23 mouse cellular contexts compared by ENCODE assay signal in the genomic region with DNA sequence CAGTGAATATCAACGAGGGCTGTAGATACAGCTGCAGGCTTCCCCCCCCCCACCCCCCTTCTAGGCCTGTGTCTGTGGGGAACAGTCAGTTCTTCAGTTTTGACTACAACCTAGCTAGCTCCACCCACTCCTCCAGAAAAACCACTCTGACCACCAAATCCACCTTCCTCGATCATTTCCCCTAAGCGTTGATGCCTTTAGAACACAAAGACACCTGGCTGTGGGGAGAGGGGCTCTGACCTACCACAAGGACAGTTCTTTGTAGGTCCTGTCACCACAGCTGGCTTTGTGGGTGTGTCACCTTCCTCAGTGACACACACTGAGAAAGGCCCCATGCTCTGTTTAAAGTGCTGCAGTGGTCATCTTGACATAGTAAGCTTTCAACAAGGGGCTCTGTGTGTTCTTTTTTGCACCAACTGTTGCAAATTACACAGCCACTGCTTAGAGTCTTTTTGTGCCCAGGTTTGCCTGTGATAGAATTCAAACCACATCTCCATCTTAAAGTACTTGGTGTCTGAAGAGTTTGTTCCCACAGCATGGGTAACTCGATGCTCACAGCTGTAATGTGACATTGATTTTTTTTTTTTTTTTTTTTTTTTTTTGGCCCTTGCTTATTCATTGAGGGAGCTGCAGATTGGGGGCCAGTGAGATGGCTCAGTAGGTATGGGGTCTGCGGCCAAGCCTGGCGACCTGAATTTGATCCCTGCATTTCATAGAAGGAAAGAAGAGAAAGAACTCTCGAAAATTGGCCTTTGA. TPM values are rescaled to one million over a fixed set of nuclear protein-coding genes. Genes with fewer than 3 reads are reported as not detected.
A peak's percentile ranks its signal among the peaks of the same experiment; 100 is the strongest.
DNase-seq lines count a peak whose midpoint lies in the region; ATAC-seq and TF ChIP-seq lines count a peak whose summit lies in the region.
"Had no signal": no experiment of that assay in that cellular context is flagged by ENCODE, and none has a peak within 500 bp of the region (broad histone marks: within the 10 kb centered on the region; RNA-seq: fewer than 3 reads in every experiment).

No protein-coding gene starts in this region.

- no peak for TF ChIP-seq POLR2A in kidney, adult 2 months (IDR thresholded peaks at IDR 0.05; ENCODE audit: low read depth, low read length)

- H3K4me2 ChIP-seq in heart, embryonic 12.5 days, result no peak overlapping the region
- no peak overlapping the region for H3K4me2 ChIP-seq in hindbrain, embryonic 13.5 days
- H3K4me2 ChIP-seq: hindbrain, embryonic 12.5 days; intestine, embryonic 15.5 days; liver, embryonic 11.5 days; lung, embryonic 14.5 days; stomach, embryonic 15.5 days had no signal

- TF ChIP-seq CTCF in kidney, adult 2 months (conservative IDR thresholded peaks at IDR 0.05; ENCODE audit: insufficient read depth, insufficient read length, low read depth, low read length), result no peak

- H3K36me3 ChIP-seq in heart, embryonic 12.5 days, result no peaks in the 10 kb centered on the region
- H3K36me3 ChIP-seq in hindbrain, embryonic 13.5 days, result no peaks in the 10 kb centered on the region
- no peaks in the 10 kb centered on the region for H3K36me3 ChIP-seq in kidney, adult 2 months (ENCODE audit: control insufficient read depth, insufficient read depth, low read length)
- H3K36me3 ChIP-seq: hindbrain, embryonic 12.5 days; intestine, embryonic 15.5 days; stomach, embryonic 15.5 days had no signal

- H3K27ac ChIP-seq in heart, embryonic 12.5 days (ENCODE audit: poor library complexity, severe bottlenecking), result no peak overlapping the region
- H3K27ac ChIP-seq in hindbrain, embryonic 13.5 days, result no peak overlapping the region
- no peak overlapping the region for H3K27ac ChIP-seq in kidney, adult 2 months (ENCODE audit: insufficient read depth, low read depth, low read length)
- H3K27ac ChIP-seq: gastrocnemius, adult 2 months; heart, adult 2 months; hindbrain, embryonic 12.5 days; intestine, embryonic 15.5 days; kidney, postnatal 0 days; stomach, embryonic 15.5 days had no signal

- no peak overlapping the region for H3K9ac ChIP-seq in heart, embryonic 12.5 days
- no peak overlapping the region for H3K9ac ChIP-seq in hindbrain, embryonic 13.5 days
- H3K9ac ChIP-seq: hindbrain, embryonic 12.5 days; intestine, embryonic 15.5 days; lung, embryonic 14.5 days; stomach, embryonic 15.5 days had no signal

- no peaks in the 10 kb centered on the region for H3K27me3 ChIP-seq in heart, embryonic 12.5 days (replicated peaks)
- H3K27me3 ChIP-seq in hindbrain, embryonic 13.5 days, result no peaks in the 10 kb centered on the region
- H3K27me3 ChIP-seq in kidney, adult 2 months (replicated peaks; ENCODE audit: control insufficient read depth, insufficient read depth, low read length), result no peaks in the 10 kb centered on the region
- H3K27me3 ChIP-seq: hindbrain, embryonic 12.5 days; intestine, embryonic 15.5 days; stomach, embryonic 15.5 days had no signal

- ATAC-seq in heart, embryonic 12.5 days (ENCODE audit: insufficient number of reproducible peaks, low FRiP score), result no peak
- no peak for ATAC-seq in hindbrain, embryonic 13.5 days (ENCODE audit: low FRiP score)
- ATAC-seq: intestine, embryonic 15.5 days had no signal

- 0 out of 2 replicates have a peak, but pooled peaks cover 7% of the 10 kb centered on the region for H3K4me1 ChIP-seq in heart, embryonic 12.5 days (replicated peaks)
- peaks cover 20% of the 10 kb centered on the region for H3K4me1 ChIP-seq in hindbrain, embryonic 13.5 days (replicated peaks)
- H3K4me1 ChIP-seq in kidney, adult 2 months (ENCODE audit: control insufficient read depth, insufficient read depth, low read length), result peaks cover 3% of the 10 kb centered on the region; the same call in 1 of the 2 replicates

- 74% methylated on average over 7 of the region's 7 CpGs for WGBS in heart, embryonic 12.5 days
- WGBS in hindbrain, embryonic 13.5 days, result 66% methylated on average over 7 of the region's 7 CpGs
- 72% methylated on average over 7 of the region's 7 CpGs for WGBS in kidney, adult 2 months

- H3K9me3 ChIP-seq in heart, embryonic 12.5 days (replicated peaks), result no peaks in the 10 kb centered on the region
- no peaks in the 10 kb centered on the region for H3K9me3 ChIP-seq in hindbrain, embryonic 13.5 days
- H3K9me3 ChIP-seq: hindbrain, embryonic 12.5 days; intestine, embryonic 15.5 days; stomach, embryonic 15.5 days had no signal

- peak; percentile 91 for DNase-seq in heart, adult 11 months
- peak; percentile 76 for DNase-seq in ES-CJ7 (ENCODE audit: low read depth, low spot score)
- peak; percentile 56 for DNase-seq in naive thymus-derived CD4-positive, alpha-beta T cell, adult 2 months (ENCODE audit: low read depth)
- DNase-seq in thymus, postnatal 36 days, result peak; percentile 58 to 63
- DNase-seq in kidney, adult 2 months, result no peak
- no peak for DNase-seq in kidney, adult 9 months
- DNase-seq: adrenal gland, postnatal 14 days; cerebellum, adult 2 months; gastrocnemius, adult 2 months; heart, adult 2 months; heart, postnatal 10 days; layer of hippocampus, postnatal 36 days; lung, embryonic 14.5 days; midbrain, embryonic 14.5 days had no signal

- H3K4me3 ChIP-seq in heart, embryonic 12.5 days, result no peak overlapping the region
- no peak overlapping the region for H3K4me3 ChIP-seq in hindbrain, embryonic 13.5 days
- H3K4me3 ChIP-seq in kidney, adult 2 months (ENCODE audit: insufficient read depth, low read depth, low read length), result no peak overlapping the region
- H3K4me3 ChIP-seq: gastrocnemius, adult 2 months; heart, adult 2 months; hindbrain, embryonic 12.5 days; intestine, embryonic 15.5 days; stomach, embryonic 15.5 days had no signal

RNA-seq across cellular contexts. Expression of a gene that starts 28.9 kb away (rescaled TPM):
- polyA plus RNA-seq in heart, embryonic 12.5 days (2016; fragmentation: Nextera tagmentation; extraction: Ambion mirVana), result 15.8 and 16.0 TPM in 2 replicates
- 24.8 and 27.2 TPM in 2 replicates for polyA plus RNA-seq in hindbrain, embryonic 13.5 days (2015; fragmentation: Nextera tagmentation; extraction: Ambion mirVana)
- polyA plus RNA-seq in kidney, adult 2 months (2012; rRNA removed), result 13.4 and 14.3 TPM in 2 replicates

RNA-seq across cellular contexts. Expression of a gene that starts 42.2 kb away (rescaled TPM):
- polyA plus RNA-seq in heart, embryonic 12.5 days (2016; fragmentation: Nextera tagmentation; extraction: Ambion mirVana), result not detected in 2 replicates
- not detected in 2 replicates for polyA plus RNA-seq in hindbrain, embryonic 13.5 days (2015; fragmentation: Nextera tagmentation; extraction: Ambion mirVana)
- polyA plus RNA-seq in kidney, adult 2 months (2012; rRNA removed), result 0.20 TPM in 1 of 2 replicates, not detected in the other
- polyA plus RNA-seq: cerebellum, adult 2 months; cortical plate, adult 2 months; embryonic facial prominence, embryonic 14.5 days; hindbrain, embryonic 12.5 days; intestine, embryonic 15.5 days; kidney, postnatal 0 days; liver, embryonic 11.5 days; lung, embryonic 14.5 days; midbrain, embryonic 14.5 days; stomach, embryonic 15.5 days had no signal

Comparison
In these comparisons a context has a peak if more than half of its experiments do, and no peak if none do; other contexts are left out.
1. DNase-seq: peak in heart, adult 11 months (single experiment), ES-CJ7 (single experiment), naive thymus-derived CD4-positive, alpha-beta T cell, adult 2 months (single experiment) and thymus, postnatal 36 days (2 of 2); none in kidney, adult 2 months (single experiment) and kidney, adult 9 months (single experiment).